Mouse (Mus musculus): ENCODE data around the gene Gm20388. TPM values are rescaled to one million over a fixed set of nuclear protein-coding genes. Genes with fewer than 3 reads are reported as not detected.
A peak's percentile ranks its signal among the peaks of the same experiment; 100 is the strongest.

Gene Gm20388
- total and polyA plus RNA-seq, 2 experiments from 2014 or later, result 17.3 TPM; not detected in 1

GRCm38 (mm10) chr8:120934596-120934995 lies 1024.0 kb downstream of the Gm20388 start:
- TF ChIP-seq EP300 (IDR thresholded peaks at IDR 0.05; ENCODE audit: low read depth) (no peak), CTCF (IDR thresholded peaks at IDR 0.05; ENCODE audit: low read depth) (no peak)
- no peak overlapping the region for H3K4me2 ChIP-seq (ENCODE audit: low read depth, low read length)
- DNase-seq (ENCODE audit: low spot score), result no peak
- H3K4me1 ChIP-seq (ENCODE audit: control insufficient read depth, insufficient read depth), result no peaks in the 10 kb centered on the region
- no peaks in the 10 kb centered on the region for H3K36me3 ChIP-seq (replicated peaks; ENCODE audit: control insufficient read depth, insufficient read depth, low read length)
- no peak overlapping the region for H3K4me3 ChIP-seq (ENCODE audit: low read depth, low read length)
- ATAC-seq (ENCODE audit: insufficient read depth, low read depth), result no peak
- WGBS, result 88% methylated on average over 9 of the region's 9 CpGs
- H3K27me3 ChIP-seq (ENCODE audit: control insufficient read depth, insufficient read depth, low read length), result peaks cover 51% of the 10 kb centered on the region; the same call in 1 of the 2 replicates
- no peak overlapping the region for H3K9ac ChIP-seq (replicated peaks; ENCODE audit: low read depth, low read length)
- no peak overlapping the region for H3K27ac ChIP-seq (ENCODE audit: low read depth)
- H3K9me3 ChIP-seq (replicated peaks; ENCODE audit: control insufficient read depth, low read length), result no peaks in the 10 kb centered on the region

GRCm38 (mm10) chr8:120936685-120937084 lies 1026.0 kb downstream of the Gm20388 start:
- H3K27ac ChIP-seq (ENCODE audit: low read depth), result no peak overlapping the region
- H3K27me3 ChIP-seq (ENCODE audit: control insufficient read depth, insufficient read depth, low read length), result peaks cover 56% of the 10 kb centered on the region
- TF ChIP-seq EP300 (IDR thresholded peaks at IDR 0.05; ENCODE audit: low read depth), result no peak
- no peak for TF ChIP-seq CTCF (IDR thresholded peaks at IDR 0.05; ENCODE audit: low read depth)
- H3K9me3 ChIP-seq (replicated peaks; ENCODE audit: control insufficient read depth, low read length), result no peaks in the 10 kb centered on the region
- WGBS, result 40% methylated on average over 10 of the region's 10 CpGs
- H3K4me1 ChIP-seq (ENCODE audit: control insufficient read depth, insufficient read depth), result no peaks in the 10 kb centered on the region
- H3K36me3 ChIP-seq (replicated peaks; ENCODE audit: control insufficient read depth, insufficient read depth, low read length), result no peaks in the 10 kb centered on the region
- no peak overlapping the region for H3K4me2 ChIP-seq (ENCODE audit: low read depth, low read length)
- ATAC-seq (ENCODE audit: insufficient read depth, low read depth), result no peak
- H3K4me3 ChIP-seq (ENCODE audit: low read depth, low read length), result no peak overlapping the region
- no peak for DNase-seq (ENCODE audit: low spot score)
- H3K9ac ChIP-seq (replicated peaks; ENCODE audit: low read depth, low read length), result no peak overlapping the region

GRCm38 (mm10) chr8:120937474-120937873 lies 1026.8 kb downstream of the Gm20388 start:
- peaks cover 48% of the 10 kb centered on the region for H3K27me3 ChIP-seq (ENCODE audit: control insufficient read depth, insufficient read depth, low read length)
- ATAC-seq (ENCODE audit: insufficient read depth, low read depth), result no peak

GRCm38 (mm10) chr8:120940287-120940686 lies 1029.6 kb downstream of the Gm20388 start:
- Histone ChIP-seq H3K9me3 (replicated peaks; ENCODE audit: control insufficient read depth, low read length) (no peaks in the 10 kb centered on the region), H3K4me2 (ENCODE audit: low read depth, low read length) (no peak overlapping the region), H3K27me3 (ENCODE audit: control insufficient read depth, insufficient read depth, low read length) (peaks cover 49% of the 10 kb centered on the region), H3K27ac (ENCODE audit: low read depth) (no peak overlapping the region), H3K9ac (replicated peaks; ENCODE audit: low read depth, low read length) (no peak overlapping the region), H3K4me3 (ENCODE audit: low read depth, low read length) (no peak overlapping the region), H3K36me3 (replicated peaks; ENCODE audit: control insufficient read depth, insufficient read depth, low read length) (no peaks in the 10 kb centered on the region), H3K4me1 (ENCODE audit: control insufficient read depth, insufficient read depth) (no peaks in the 10 kb centered on the region)
- ATAC-seq (ENCODE audit: insufficient read depth, low read depth) (no peak), DNase-seq (ENCODE audit: low spot score) (no peak)
- no peak for TF ChIP-seq CTCF (IDR thresholded peaks at IDR 0.05; ENCODE audit: low read depth)
- TF ChIP-seq EP300 (IDR thresholded peaks at IDR 0.05; ENCODE audit: low read depth), result no peak
- 42% methylated on average over 12 of the region's 12 CpGs for WGBS

More at GRCm38 (mm10) chr8:120937474-120937873, 1026.8 kb downstream of the Gm20388 start:
- no peak overlapping the region for H3K4me2 ChIP-seq (ENCODE audit: low read depth, low read length)
- no peak overlapping the region for H3K9ac ChIP-seq (replicated peaks; ENCODE audit: low read depth, low read length)
- no peak for TF ChIP-seq CTCF (IDR thresholded peaks at IDR 0.05; ENCODE audit: low read depth)
- TF ChIP-seq EP300 (IDR thresholded peaks at IDR 0.05; ENCODE audit: low read depth), result no peak
- H3K4me3 ChIP-seq (ENCODE audit: low read depth, low read length), result no peak overlapping the region
- DNase-seq (ENCODE audit: low spot score), result no peak
- H3K27ac ChIP-seq (ENCODE audit: low read depth), result no peak overlapping the region
- H3K36me3 ChIP-seq (replicated peaks; ENCODE audit: control insufficient read depth, insufficient read depth, low read length), result no peaks in the 10 kb centered on the region
- no peaks in the 10 kb centered on the region for H3K4me1 ChIP-seq (ENCODE audit: control insufficient read depth, insufficient read depth)
- H3K9me3 ChIP-seq (replicated peaks; ENCODE audit: control insufficient read depth, low read length), result no peaks in the 10 kb centered on the region
- 47% methylated on average over 8 of the region's 9 CpGs for WGBS

GRCm38 (mm10) chr8:120947240-120947639 lies 1036.6 kb downstream of the Gm20388 start:
- H3K36me3 ChIP-seq (replicated peaks; ENCODE audit: control insufficient read depth, insufficient read depth, low read length), result no peaks in the 10 kb centered on the region
- 29% methylated on average over 10 of the region's 10 CpGs for WGBS
- no peak overlapping the region for H3K9ac ChIP-seq (replicated peaks; ENCODE audit: low read depth, low read length)
- DNase-seq (ENCODE audit: low spot score) (peak; percentile 13), ATAC-seq (ENCODE audit: insufficient read depth, low read depth) (no peak)
- no peak overlapping the region for H3K4me3 ChIP-seq (ENCODE audit: low read depth, low read length)
- TF ChIP-seq EP300 (IDR thresholded peaks at IDR 0.05; ENCODE audit: low read depth), result no peak
- no peak for TF ChIP-seq CTCF (IDR thresholded peaks at IDR 0.05; ENCODE audit: low read depth)
- H3K27me3 ChIP-seq (ENCODE audit: control insufficient read depth, insufficient read depth, low read length), result peaks cover 35% of the 10 kb centered on the region
- H3K4me2 ChIP-seq (ENCODE audit: low read depth, low read length), result no peak overlapping the region
- no peaks in the 10 kb centered on the region for H3K9me3 ChIP-seq (replicated peaks; ENCODE audit: control insufficient read depth, low read length)
- no peak overlapping the region for H3K27ac ChIP-seq (ENCODE audit: low read depth)
- no peaks in the 10 kb centered on the region; the same call in 1 of the 2 replicates for H3K4me1 ChIP-seq (ENCODE audit: control insufficient read depth, insufficient read depth)

- Histone ChIP-seq H3K4me1 (ENCODE audit: control insufficient read depth, insufficient read depth) (no peaks in the 10 kb centered on the region; the same call in 1 of the 2 replicates), H3K36me3 (replicated peaks; ENCODE audit: control insufficient read depth, insufficient read depth, low read length) (no peaks in the 10 kb centered on the region), H3K4me3 (ENCODE audit: low read depth, low read length) (no peak overlapping the region), H3K4me2 (ENCODE audit: low read depth, low read length) (peak overlapping the region; percentile 31; the same call in 1 of the 2 replicates), H3K9me3 (replicated peaks; ENCODE audit: control insufficient read depth, low read length) (no peaks in the 10 kb centered on the region), H3K9ac (replicated peaks; ENCODE audit: low read depth, low read length) (no peak overlapping the region), H3K27me3 (ENCODE audit: control insufficient read depth, insufficient read depth, low read length) (peaks cover 35% of the 10 kb centered on the region), H3K27ac (ENCODE audit: low read depth) (no peak overlapping the region)
- WGBS, result 65% methylated on average over 4 of the region's 4 CpGs
- no peak for TF ChIP-seq CTCF (IDR thresholded peaks at IDR 0.05; ENCODE audit: low read depth)
- TF ChIP-seq EP300 (IDR thresholded peaks at IDR 0.05; ENCODE audit: low read depth), result no peak
- DNase-seq (ENCODE audit: low spot score) (no peak), ATAC-seq (ENCODE audit: insufficient read depth, low read depth) (no peak)
These were observed 1037.5 kb downstream of the Gm20388 start for GRCm38 (mm10) chr8:120948050-120948595.
